Mouse (Mus musculus): Measurements from ENCODE around the gene Ptch2.

- TF ChIP-seq FLI1 (IDR thresholded peaks at IDR 0.05; ENCODE audit: low read length): no peak
- TF ChIP-seq GATA1 (IDR thresholded peaks at IDR 0.05; ENCODE audit: borderline replicate concordance, low read length): no peak
These were observed 24.7 kb upstream of the Ptch2 start for GRCm38 (mm10) chr4:117071183-117071582.

Measured in megakaryocyte, embryonic 14.5 days (primary cell).